7 mouse cellular contexts compared by ENCODE assay signal in genomic region chr5:118244606-118245443, GRCm38 (mm10). TPM values are rescaled to one million over a fixed set of nuclear protein-coding genes. Genes with fewer than 3 reads are reported as not detected.
DNase-seq lines count a peak whose midpoint lies in the region; ATAC-seq lines count a peak whose summit lies in the region.

Gene Rnft2, minus strand, starts transcription at chr5:118245116.
Gene 2410131K14Rik, plus strand, starts transcription at chr5:118245227.

- H3K9me3 ChIP-seq in intestine, embryonic 16.5 days (ENCODE audit: control insufficient read depth, low read length): no peaks in the 10 kb centered on the region
- no peaks in the 10 kb centered on the region for H3K9me3 ChIP-seq in midbrain, embryonic 11.5 days (ENCODE audit: control insufficient read depth, low read length)

- H3K4me1 ChIP-seq in intestine, embryonic 16.5 days (ENCODE audit: control insufficient read depth, insufficient read depth, low read length): peaks cover 6% of the 10 kb centered on the region; the same call in 1 of the 2 replicates
- peaks cover 13% of the 10 kb centered on the region for H3K4me1 ChIP-seq in midbrain, embryonic 11.5 days (ENCODE audit: control insufficient read depth, insufficient read depth, low read length)

- no peaks in the 10 kb centered on the region for H3K27me3 ChIP-seq in intestine, embryonic 16.5 days (replicated peaks; ENCODE audit: control insufficient read depth, insufficient read depth, low read length)
- no peaks in the 10 kb centered on the region for H3K27me3 ChIP-seq in midbrain, embryonic 11.5 days (ENCODE audit: control insufficient read depth, insufficient read depth, low read length)

- DNase-seq in adrenal gland, adult 8-10 months: peak; percentile 99
- peak; percentile 100 for DNase-seq in embryo, embryonic 9.5 days (ENCODE audit: extremely low spot score)
- peak; percentile 96 to 100 for DNase-seq in gastrocnemius, postnatal 4 days (ENCODE audit: low spot score in 2 of 2)
- DNase-seq in left cerebral cortex, postnatal 36 days (ENCODE audit: low spot score in 2 of 2): peak; percentile 100
- peak; percentile 100 for DNase-seq in midbrain, embryonic 11.5 days (ENCODE audit: low spot score, missing footprints)
- peak; percentile 98 for DNase-seq in skeletal muscle tissue, adult 2 months (ENCODE audit: low read depth, low spot score)

- H3K27ac ChIP-seq in intestine, embryonic 16.5 days (ENCODE audit: low read length): peak within 1 kb of the TSS; percentile 62
- peak within 1 kb of the TSS; percentile 54 for H3K27ac ChIP-seq in midbrain, embryonic 11.5 days (ENCODE audit: low read depth, low read length)

- H3K36me3 ChIP-seq in intestine, embryonic 16.5 days (ENCODE audit: control insufficient read depth, insufficient read depth, low read length): no peaks in the 10 kb centered on the region
- no peaks in the 10 kb centered on the region for H3K36me3 ChIP-seq in midbrain, embryonic 11.5 days (ENCODE audit: control insufficient read depth, insufficient read depth, low read length)

- ATAC-seq in intestine, embryonic 16.5 days: peak; percentile 100
- ATAC-seq in midbrain, embryonic 11.5 days (ENCODE audit: low FRiP score): peak; percentile 99

- H3K4me2 ChIP-seq in intestine, embryonic 16.5 days (ENCODE audit: low read depth, low read length): peak within 1 kb of the TSS; percentile 90
- H3K4me2 ChIP-seq in midbrain, embryonic 11.5 days: peak within 1 kb of the TSS; percentile 45

- intact Hi-C loops in left cerebral cortex, postnatal 36 days (cut with DNase I): loop anchor here (2.0 kb wide), 1 partner anchor 74 kb away; no protein-coding TSS in a partner anchor

- WGBS in intestine, embryonic 16.5 days: under 1% methylated on average over 68 of the region's 68 CpGs
- WGBS in midbrain, embryonic 11.5 days: under 1% methylated on average over 68 of the region's 68 CpGs

- H3K9ac ChIP-seq in intestine, embryonic 16.5 days (ENCODE audit: low read depth, low read length): peak within 1 kb of the TSS; percentile 83
- H3K9ac ChIP-seq in midbrain, embryonic 11.5 days (ENCODE audit: low read length): peak within 1 kb of the TSS; percentile 82

- peak within 1 kb of the TSS; percentile 80 for H3K4me3 ChIP-seq in intestine, embryonic 16.5 days (ENCODE audit: low read length)
- peak within 1 kb of the TSS; percentile 71 for H3K4me3 ChIP-seq in midbrain, embryonic 11.5 days (ENCODE audit: low read depth, low read length)

RNA-seq across cellular contexts. Expression of gene Rnft2, which starts in this region (rescaled TPM):
- 10 to 100 TPM in 1 of 4 experiments, 1 to 10 TPM in 3; 4.3 to 13.9 (median 7.0) TPM for total RNA-seq in adrenal gland, adult 8-10 months (2022)
- 1 to 10 TPM; 3.6 to 4.1 TPM for total RNA-seq in gastrocnemius, postnatal 4 days (2021)
- 1.1 and 2.6 TPM in 2 replicates for polyA plus RNA-seq in intestine, embryonic 16.5 days (2015; fragmentation: Nextera tagmentation; extraction: Ambion mirVana)
- 10 to 100 TPM; 82.8 to 85.9 TPM for total RNA-seq in left cerebral cortex, postnatal 36 days (2021)
- 4.3 and 5.8 TPM in 2 replicates for polyA plus RNA-seq in midbrain, embryonic 11.5 days (2014; fragmentation: Nextera tagmentation; extraction: Ambion mirVana)

RNA-seq across cellular contexts. Expression of gene 2410131K14Rik, which starts in this region (rescaled TPM):
- 1 to 10 TPM; 7.9 to 10.0 (median 8.8) TPM for total RNA-seq in adrenal gland, adult 8-10 months (2022)
- 1 to 10 TPM; 3.7 to 4.6 TPM for total RNA-seq in gastrocnemius, postnatal 4 days (2021)
- polyA plus RNA-seq in intestine, embryonic 16.5 days (2015; fragmentation: Nextera tagmentation; extraction: Ambion mirVana): 7.3 TPM in 2 replicates
- 10 to 100 TPM; 12.4 to 13.3 TPM for total RNA-seq in left cerebral cortex, postnatal 36 days (2021)
- 10.3 and 11.1 TPM in 2 replicates for polyA plus RNA-seq in midbrain, embryonic 11.5 days (2014; fragmentation: Nextera tagmentation; extraction: Ambion mirVana)

Comparison
In these comparisons a context has a peak if more than half of its experiments do, and no peak if none do; other contexts are left out.
1. Peak in every context shown above with its lines: DNase-seq, ATAC-seq, H3K4me3 ChIP-seq and H3K27ac ChIP-seq.
2. RNA of gene Rnft2 (total RNA-seq): 82.8 to 85.9 TPM in left cerebral cortex, postnatal 36 days; 4.3 to 13.9 TPM in adrenal gland, adult 8-10 months and 3.6 to 4.1 TPM in gastrocnemius, postnatal 4 days; every median in the first group is over 4 times any median in the second.